Mouse (Mus musculus) bone marrow macrophage, adult 2 months (primary cell): ENCODE data around the gene Ess2.

Experiments used
- CTCF ChIP-seq: IDR thresholded peaks from 2 replicates; pipeline ENCODE4 v1.5.1; 2012; ENCODE audit warnings: low read depth, mild to moderate bottlenecking, low read length, moderate library complexity
- POLR2A ChIP-seq: IDR thresholded peaks from 2 replicates; pipeline ENCODE4 v1.6.1; 2012; ENCODE audit warnings: mild to moderate bottlenecking, low read depth, low read length, borderline replicate concordance

DNA sequence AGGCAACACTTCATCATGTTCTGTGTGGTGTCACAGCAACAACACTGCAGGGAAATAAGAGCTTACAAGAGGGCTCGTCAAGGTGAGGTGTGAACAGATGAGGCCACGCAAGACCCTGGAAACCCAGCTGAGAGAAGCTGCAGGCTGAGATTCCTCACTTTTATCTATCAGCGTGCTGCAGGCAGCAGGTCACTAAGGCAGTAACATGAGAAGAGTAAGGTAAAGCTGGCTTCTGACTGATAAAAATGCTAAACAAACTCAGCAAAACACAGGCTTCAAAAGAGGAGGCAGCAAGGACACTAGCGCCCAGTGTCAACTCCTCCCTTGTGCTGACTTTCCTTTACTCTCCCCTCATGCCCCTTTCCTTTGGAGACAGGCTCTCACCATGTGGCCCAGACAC lies 38.2 kb downstream of the Ess2 start:
- TF ChIP-seq CTCF (no peak), POLR2A (no peak)
